Mouse (Mus musculus): ENCODE results near the gene Akt2.
A peak's percentile ranks its signal among the peaks of the same experiment; 100 is the strongest.

Akt2 gene

GRCm38 (mm10) chr7:27591266-27592216 is at the start of gene Akt2:
Gene Akt2 (plus strand): TSS chr7:27591552.
- DNase-seq: peak; percentile 97

- peak; percentile 32 for DNase-seq
Observed at GRCm38 (mm10) chr7:27541922-27542321, 49.4 kb upstream of the Akt2 start.

GRCm38 (mm10) chr7:27542392-27543033 is 48.8 kb upstream of the Akt2 start:
- DNase-seq: peak; percentile 96

GRCm38 (mm10) chr7:27543065-27543464 is 48.3 kb upstream of the Akt2 start:
- no peak for DNase-seq

- DNase-seq: no peak
Observed at GRCm38 (mm10) chr7:27543851-27544250, 47.5 kb upstream of the Akt2 start.

- peak; percentile 84 for DNase-seq
Observed at GRCm38 (mm10) chr7:27544675-27545370, 46.5 kb upstream of the Akt2 start.

- DNase-seq: no peak
Observed at GRCm38 (mm10) chr7:27549597-27549996, 41.8 kb upstream of the Akt2 start.

GRCm38 (mm10) chr7:27552070-27552469 is 39.3 kb upstream of the Akt2 start:
- no peak for DNase-seq

- DNase-seq: peak; percentile 96
Observed at GRCm38 (mm10) chr7:27552931-27553513, 38.3 kb upstream of the Akt2 start, which contains the start of the genes Pld3 and 2310022A10Rik. Gene Pld3 (minus strand): TSS chr7:27553218. Gene 2310022A10Rik (plus strand): TSS chr7:27553233.

- DNase-seq: no peak
Observed at GRCm38 (mm10) chr7:27560291-27560887, 31.0 kb upstream of the Akt2 start.

- no peak for DNase-seq
Observed at GRCm38 (mm10) chr7:27560978-27561377, 30.4 kb upstream of the Akt2 start.

- DNase-seq: no peak
Observed at GRCm38 (mm10) chr7:27569580-27570224, 21.6 kb upstream of the Akt2 start.

GRCm38 (mm10) chr7:27572133-27572532 is 19.2 kb upstream of the Akt2 start:
- no peak for DNase-seq

GRCm38 (mm10) chr7:27574124-27574880 is 17.1 kb upstream of the Akt2 start:
- no peak for DNase-seq

- peak; percentile 67 for DNase-seq
Observed at GRCm38 (mm10) chr7:27576914-27577313, 14.4 kb upstream of the Akt2 start.

- DNase-seq: no peak
Observed at GRCm38 (mm10) chr7:27577589-27577988, 13.8 kb upstream of the Akt2 start.

- DNase-seq: no peak
Observed at GRCm38 (mm10) chr7:27578465-27578864, 12.9 kb upstream of the Akt2 start.

GRCm38 (mm10) chr7:27580380-27581174 is 10.8 kb upstream of the Akt2 start:
- DNase-seq: no peak

GRCm38 (mm10) chr7:27586861-27587260 is 4.5 kb upstream of the Akt2 start:
- no peak for DNase-seq

GRCm38 (mm10) chr7:27587741-27588140 is 3.6 kb upstream of the Akt2 start:
- DNase-seq: no peak

Measured in thymus, postnatal 14 days (tissue).